Mouse (Mus musculus): ENCODE measurements around the gene E2f6. TPM values are rescaled to one million over a fixed set of nuclear protein-coding genes. Genes with fewer than 3 reads are reported as not detected.

E2f6 gene
- total RNA-seq, 2 experiments from 2014 or later, result 39.5 to 41.5 TPM

- no peak for DNase-seq (ENCODE audit: low spot score in 2 of 2)
Measured at GRCm38 (mm10) chr12:16799928-16800258, 10.9 kb upstream of the E2f6 start.

DNA sequence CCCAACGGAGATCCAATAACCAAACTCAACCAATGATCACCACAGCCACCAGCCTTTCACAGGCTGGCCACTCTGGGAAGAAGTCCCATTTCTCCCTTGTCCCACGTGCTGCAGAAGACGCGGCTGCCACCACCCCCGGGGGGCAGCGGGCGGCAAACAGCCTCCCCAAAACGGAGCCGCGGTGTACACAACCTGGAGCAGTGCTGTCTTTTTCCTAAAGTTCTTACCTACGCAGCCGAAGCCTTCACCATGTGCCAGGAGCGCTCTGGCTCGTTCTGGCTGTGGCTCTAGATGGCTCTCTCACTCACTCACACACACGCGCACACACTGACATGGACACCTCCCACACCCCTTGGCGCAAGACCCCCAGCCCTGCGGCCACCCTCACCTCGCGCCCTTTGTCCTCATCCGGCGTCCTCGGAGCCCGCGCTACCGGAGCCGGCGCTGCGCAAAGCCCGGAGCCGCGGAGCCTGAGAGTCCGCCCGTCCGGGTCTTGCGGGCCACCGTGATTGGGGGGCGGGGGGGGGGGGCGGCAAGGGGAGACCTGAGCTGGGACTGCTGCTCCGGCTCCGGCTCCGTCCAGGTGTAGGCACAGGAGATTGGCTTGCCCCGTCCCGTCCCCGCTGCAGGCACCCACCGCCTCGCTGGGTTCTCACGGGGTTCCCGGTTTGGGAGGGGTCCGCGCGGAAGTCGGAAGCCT, 10.4 kb upstream of the E2f6 start, which contains the start of gene Greb1:
Gene Greb1, minus strand, starts transcription at position 628 of the 700 bp plus-strand sequence.
- DNase-seq (ENCODE audit: low spot score in 2 of 2), result no peak

DNA sequence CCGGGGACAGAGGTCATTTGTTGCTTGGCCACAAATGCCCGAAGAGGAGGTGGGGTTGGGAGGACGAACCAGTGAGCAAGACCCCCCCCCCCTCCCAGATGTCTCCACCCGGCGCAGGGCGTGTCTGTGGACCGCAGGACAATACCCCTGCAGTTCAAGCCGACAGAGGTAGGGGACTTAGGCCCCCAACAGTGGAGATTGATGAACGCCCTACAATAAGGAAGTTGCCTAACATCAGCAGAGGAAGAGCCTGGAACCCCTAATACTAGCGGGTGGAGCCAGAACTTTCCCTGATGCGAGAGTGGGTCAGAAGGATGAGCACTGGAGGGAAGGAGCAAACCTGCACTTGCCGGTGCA, 9.8 kb upstream of the E2f6 start:
- no peak for DNase-seq (ENCODE audit: low spot score in 2 of 2)

GRCm38 (mm10) chr12:16803237-16803955, 7.4 kb upstream of the E2f6 start:
- DNase-seq (ENCODE audit: low spot score in 2 of 2), result no peak

GRCm38 (mm10) chr12:16803956-16804430, 6.8 kb upstream of the E2f6 start:
- no peak for DNase-seq (ENCODE audit: low spot score in 2 of 2)

DNA sequence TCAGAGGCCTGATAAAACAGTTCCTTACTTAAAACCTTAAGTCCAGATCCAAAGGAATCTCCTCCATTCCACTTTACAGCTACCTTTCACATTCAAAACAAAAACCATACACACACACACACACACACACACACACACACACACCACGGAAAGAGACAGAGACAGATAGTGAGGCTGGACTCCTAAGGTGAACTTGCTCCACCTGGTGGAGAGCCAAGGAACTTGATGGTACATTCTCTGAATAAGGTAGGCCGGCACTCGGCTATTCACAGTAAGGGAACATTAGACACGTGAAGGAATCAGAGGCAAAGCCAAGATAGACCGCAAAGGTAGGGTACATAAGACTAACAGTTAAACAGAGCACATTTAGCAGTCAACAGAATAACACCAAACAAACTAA, 5.3 kb upstream of the E2f6 start:
- DNase-seq (ENCODE audit: low spot score in 2 of 2), result peak; percentile 74 to 76

GRCm38 (mm10) chr12:16808045-16808444, 2.7 kb upstream of the E2f6 start:
- DNase-seq (ENCODE audit: low spot score in 2 of 2), result no peak

- no peak for DNase-seq (ENCODE audit: low spot score in 2 of 2)
Measured at GRCm38 (mm10) chr12:16811477-16811876, 714 bp downstream of the E2f6 start.

GRCm38 (mm10) chr12:16817147-16817546, 6.4 kb downstream of the E2f6 start:
- no peak for DNase-seq (ENCODE audit: low spot score in 2 of 2)

DNA sequence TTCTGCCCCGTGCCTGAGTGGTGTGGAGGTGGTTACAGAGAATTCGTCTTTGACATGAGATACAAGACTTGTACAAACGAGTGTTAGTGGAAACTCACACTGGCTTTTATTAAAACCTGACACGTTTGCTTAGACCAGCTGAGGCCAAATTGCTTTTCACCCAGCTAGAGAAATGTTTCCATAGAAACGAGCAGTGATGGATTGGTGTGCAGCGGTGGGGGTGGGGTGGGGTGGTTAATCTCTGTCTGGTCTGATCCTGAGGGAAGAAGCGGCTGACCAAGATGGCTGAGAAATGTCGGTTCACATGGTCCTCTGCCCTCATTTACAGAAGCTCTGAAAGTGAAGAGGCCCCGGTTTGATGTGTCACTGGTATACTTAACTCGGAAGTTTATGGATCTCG, 7.8 kb downstream of the E2f6 start:
- DNase-seq (ENCODE audit: low spot score in 2 of 2), result no peak

DNA sequence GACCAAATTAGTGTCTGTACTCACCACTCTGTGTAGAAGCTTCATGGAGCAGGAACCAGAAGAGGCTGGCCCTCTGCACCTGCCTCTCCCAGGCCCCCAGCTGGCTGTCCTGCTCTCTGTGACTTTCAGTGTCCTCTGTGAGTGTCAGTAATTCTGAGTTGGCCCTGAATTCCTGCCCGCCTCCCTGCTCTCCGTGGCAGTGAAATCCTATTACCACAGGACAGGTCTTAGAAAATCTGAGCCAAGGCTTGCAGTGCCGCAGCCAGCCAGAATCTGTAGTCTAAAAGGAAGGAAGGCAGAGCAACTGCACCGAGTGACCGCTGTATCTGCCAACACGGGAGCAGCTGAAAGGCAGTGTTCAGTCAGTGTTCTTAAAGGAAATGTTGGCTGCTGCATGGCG, 10.0 kb downstream of the E2f6 start:
- no peak for DNase-seq (ENCODE audit: low spot score in 2 of 2)

- DNase-seq (ENCODE audit: low spot score in 2 of 2), result peak in 1 of 2 experiments; percentile 35
Measured at GRCm38 (mm10) chr12:16822181-16822734, 11.5 kb downstream of the E2f6 start.

DNA sequence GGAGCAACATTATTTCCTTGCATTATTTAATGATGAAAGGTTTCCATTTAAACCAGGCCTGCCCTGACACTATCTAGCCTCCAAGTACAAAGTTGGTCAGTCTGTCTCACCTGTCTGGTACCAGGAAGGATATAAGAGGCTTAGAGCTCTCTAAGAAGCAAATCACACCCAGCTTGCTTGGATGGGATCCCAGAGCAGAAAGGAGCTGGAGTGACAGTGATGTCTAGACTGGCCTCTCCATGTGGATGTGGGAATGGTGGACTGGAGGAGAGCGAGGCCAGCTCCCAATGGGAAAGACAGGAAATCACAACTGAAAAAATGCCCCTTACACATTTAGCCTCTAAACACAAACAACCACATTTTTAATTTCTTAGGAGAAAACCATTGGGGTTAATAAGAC, 12.9 kb downstream of the E2f6 start:
- DNase-seq (ENCODE audit: low spot score in 2 of 2), result no peak

DNA sequence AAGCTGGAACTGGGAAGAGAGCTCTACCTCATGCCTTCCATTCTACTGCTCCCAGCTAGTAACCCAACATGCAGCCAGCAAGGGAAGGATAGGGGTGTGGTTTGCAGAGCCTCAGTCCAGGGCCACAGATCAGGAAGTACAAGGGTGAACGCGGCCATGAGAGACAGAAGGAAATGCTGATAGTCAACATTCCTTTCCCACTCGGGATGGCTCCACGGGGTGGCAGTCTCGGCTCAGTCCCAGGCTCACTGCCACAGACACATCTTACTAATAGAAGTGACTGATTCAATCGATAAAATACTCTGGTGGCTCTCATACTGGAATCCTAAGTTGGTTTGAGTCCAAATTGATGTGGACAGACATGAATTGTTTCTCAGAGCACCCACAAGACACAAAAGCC, 17.7 kb downstream of the E2f6 start:
- peak; percentile 59 to 62 for DNase-seq (ENCODE audit: low spot score in 2 of 2)

GRCm38 (mm10) chr12:16829785-16830184, 19.0 kb downstream of the E2f6 start:
- no peak for DNase-seq (ENCODE audit: low spot score in 2 of 2)

DNA sequence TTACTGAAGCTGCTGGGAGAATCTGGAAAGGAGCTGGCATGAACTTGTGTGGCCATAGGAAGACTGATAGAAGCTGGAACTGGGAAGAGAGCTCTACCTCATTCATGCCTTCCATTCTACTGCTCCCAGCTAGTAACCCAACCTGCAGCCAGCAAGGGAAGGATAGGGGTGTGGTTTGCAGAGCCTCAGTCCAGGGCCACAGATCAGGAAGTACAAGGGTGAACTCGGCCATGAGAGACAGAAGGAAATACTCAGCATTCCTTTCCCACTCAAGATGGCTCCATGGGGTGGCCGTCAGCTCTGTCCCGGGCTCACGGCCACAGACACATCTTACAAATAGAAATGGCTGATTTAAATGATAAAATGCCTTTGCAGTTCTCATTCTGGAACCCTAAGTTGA, 20.3 kb downstream of the E2f6 start:
- no peak for DNase-seq (ENCODE audit: low spot score in 2 of 2)

GRCm38 (mm10) chr12:16834701-16835100, 23.9 kb downstream of the E2f6 start:
- no peak for DNase-seq (ENCODE audit: low spot score in 2 of 2)

DNA sequence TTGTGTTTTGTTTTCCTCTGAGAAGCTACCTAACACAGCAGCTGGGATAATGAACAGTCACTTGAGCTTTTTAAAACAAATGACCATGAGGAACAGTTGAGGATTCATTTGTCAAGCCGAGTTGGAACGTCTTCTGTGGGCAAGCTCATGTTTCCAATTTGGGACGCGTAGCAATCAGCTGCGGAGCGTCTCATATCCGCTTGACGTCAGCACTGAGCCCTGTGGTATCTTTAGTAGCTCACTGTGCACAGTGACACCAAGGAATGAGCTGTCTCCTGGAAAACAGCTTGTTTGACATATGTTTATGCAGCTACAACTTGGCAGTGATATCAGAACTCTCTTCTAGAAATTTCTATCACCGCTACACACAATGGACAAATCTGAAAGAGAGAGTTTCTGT, 25.4 kb downstream of the E2f6 start:
- peak in 1 of 2 experiments; percentile 35 for DNase-seq (ENCODE audit: low spot score in 2 of 2)

GRCm38 (mm10) chr12:16837766-16838165, 27.0 kb downstream of the E2f6 start:
- no peak for DNase-seq (ENCODE audit: low spot score in 2 of 2)

DNA sequence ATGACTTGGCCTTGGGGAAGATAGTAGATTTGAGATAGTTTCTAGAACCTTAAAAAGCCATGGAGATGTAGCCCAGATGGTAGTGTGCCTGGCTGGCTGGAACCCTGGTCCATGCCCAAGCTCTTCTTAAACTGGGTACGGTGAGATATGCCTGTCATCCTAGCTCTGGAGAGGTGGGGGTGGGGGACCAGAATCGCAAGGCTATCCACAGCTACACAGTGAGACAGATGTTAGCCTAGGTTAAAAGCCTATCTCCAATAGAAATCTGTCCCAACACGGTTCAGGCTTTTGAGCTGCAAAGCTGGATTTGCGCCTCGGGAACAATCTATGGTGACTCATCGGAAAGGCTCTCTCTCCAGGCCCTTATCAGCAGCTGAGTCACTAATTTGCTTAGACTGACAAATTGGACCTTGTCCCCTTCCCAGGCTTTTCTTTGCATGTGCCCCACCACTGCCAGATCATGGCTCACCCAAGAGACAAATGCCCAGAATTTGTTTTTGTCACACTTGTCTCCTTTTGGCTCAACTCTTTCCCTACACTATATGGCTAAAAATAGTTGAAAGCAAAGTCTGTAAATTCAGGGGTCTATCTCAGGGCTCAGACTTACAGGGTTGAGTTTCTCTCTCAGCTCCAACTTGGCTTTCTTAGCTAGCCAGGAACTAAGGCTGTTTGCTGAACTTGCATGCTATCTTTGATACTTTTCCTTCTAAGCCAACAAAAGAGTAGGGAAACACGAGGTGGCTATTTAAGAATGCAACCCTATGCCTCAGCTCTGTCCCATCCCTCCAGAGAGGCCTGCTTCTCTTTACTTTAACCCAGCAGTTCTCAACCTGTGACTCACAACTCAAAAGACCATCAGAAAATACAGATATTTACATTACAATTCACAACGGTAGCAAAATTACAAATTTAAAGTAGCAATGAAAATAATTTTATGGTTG, 30.3 kb downstream of the E2f6 start:
- DNase-seq (ENCODE audit: low spot score in 2 of 2), result peak in 1 of 2 experiments; percentile 36

Measured in adrenal gland, adult 18-20 months (tissue).